Comparison of ENCODE assay signal across 12 mouse cellular contexts in genomic region chr3:59257740-59258664, GRCm38 (mm10). TPM values are rescaled to one million over a fixed set of nuclear protein-coding genes. Genes with fewer than 3 reads are reported as not detected.
DNase-seq lines count a peak whose midpoint lies in the region.
"Had no signal": no experiment of that assay in that cellular context is flagged by ENCODE, and none has a peak within 500 bp of the region (broad histone marks: within the 10 kb centered on the region; RNA-seq: fewer than 3 reads in every experiment).

No protein-coding gene starts in this region.

- peak; percentile 22 for DNase-seq in embryo, embryonic 11 days
- no peak for DNase-seq in embryo, embryonic 10 days (ENCODE audit: low spot score)
- peak; percentile 67 to 69 for DNase-seq in B cell, adult 2 months
- peak; percentile 56 for DNase-seq in forelimb bud, embryonic 11.5 days (ENCODE audit: low read depth, low spot score)
- peak; percentile 73 to 74 for DNase-seq in spleen, postnatal 36 days (ENCODE audit: low spot score in 2 of 2)
- no peak for DNase-seq in lung, postnatal 4 days
- DNase-seq in layer of hippocampus, adult 9-10 months (ENCODE audit: low spot score): no peak
- DNase-seq in adrenal gland, postnatal 4 days (ENCODE audit: low spot score in 2 of 2): no peak
- DNase-seq: adrenal gland, adult 8-10 months; heart, postnatal 4 days had no signal

RNA-seq across cellular contexts. Expression of gene P2ry12, which starts 4.7 kb away (rescaled TPM):
- total RNA-seq in adrenal gland, postnatal 4 days (2021): 1 to 10 TPM; 6.6 to 6.9 TPM

RNA-seq across cellular contexts. Expression of gene P2ry13, which starts 47.3 kb away (rescaled TPM):
- 1 to 10 TPM in 1 of 2 experiments, under 1 TPM in 1; 0.92 to 1.4 TPM for total RNA-seq in adrenal gland, postnatal 4 days (2021)
- total RNA-seq: ES-E14; monocyte, adult 5-6 weeks had no signal

Comparison
In these comparisons a context has a peak if more than half of its experiments do, and no peak if none do; other contexts are left out.
1. DNase-seq: peak in embryo, embryonic 11 days (single experiment), B cell, adult 2 months (2 of 2), forelimb bud, embryonic 11.5 days (single experiment) and spleen, postnatal 36 days (2 of 2); none in embryo, embryonic 10 days (single experiment), lung, postnatal 4 days (0 of 2), layer of hippocampus, adult 9-10 months (single experiment) and adrenal gland, postnatal 4 days (0 of 2).